26 mouse cellular contexts compared by ENCODE assay signal in genomic region chr6:51653753-51654152, GRCm38 (mm10).
"Had no signal": no experiment of that assay in that cellular context is flagged by ENCODE, and none has a peak within 500 bp of the region (broad histone marks: within the 10 kb centered on the region; RNA-seq: fewer than 3 reads in every experiment).

No protein-coding gene starts in this region.

- H3K27me3 ChIP-seq: heart, embryonic 13.5 days; heart, embryonic 15.5 days; hindbrain, embryonic 13.5 days; hindbrain, embryonic 15.5 days; limb, embryonic 12.5 days had no signal

- H3K36me3 ChIP-seq: heart, embryonic 13.5 days; heart, embryonic 15.5 days; hindbrain, embryonic 13.5 days; hindbrain, embryonic 15.5 days; limb, embryonic 10.5 days; limb, embryonic 12.5 days had no signal

- ATAC-seq: forebrain, postnatal 0 days; hindbrain, postnatal 0 days; intestine, embryonic 16.5 days had no signal

- H3K4me1 ChIP-seq: heart, embryonic 15.5 days had no signal

- H3K9me3 ChIP-seq: heart, embryonic 15.5 days; hindbrain, embryonic 13.5 days; hindbrain, embryonic 15.5 days; limb, embryonic 10.5 days; limb, embryonic 12.5 days had no signal

- H3K9ac ChIP-seq: forebrain, postnatal 0 days; heart, embryonic 13.5 days; heart, embryonic 15.5 days; hindbrain, embryonic 13.5 days; hindbrain, embryonic 15.5 days; limb, embryonic 12.5 days; liver, embryonic 14.5 days had no signal

- H3K4me3 ChIP-seq: gastrocnemius, adult 2 months; heart, adult 2 months; heart, embryonic 13.5 days; heart, embryonic 15.5 days; hindbrain, embryonic 13.5 days; hindbrain, embryonic 15.5 days; layer of hippocampus, adult 2 months; left cerebral cortex, adult 2 months; limb, embryonic 10.5 days; limb, embryonic 12.5 days had no signal

- DNase-seq: forebrain, postnatal 0 days; gastrocnemius, adult 2 months; gastrocnemius, postnatal 10 days; gastrocnemius, postnatal 36 days; heart, adult 11 months; heart, adult 2 months; heart, postnatal 14 days; heart, postnatal 36 days; kidney, adult 18-20 months; kidney, adult 8-10 months; kidney, postnatal 10 days; kidney, postnatal 25 days; kidney, postnatal 4 days; layer of hippocampus, postnatal 36 days had no signal

- H3K27ac ChIP-seq: gastrocnemius, adult 2 months; heart, adult 2 months; heart, embryonic 13.5 days; heart, embryonic 15.5 days; hindbrain, embryonic 15.5 days; hindbrain, postnatal 0 days; layer of hippocampus, adult 2 months; left cerebral cortex, adult 2 months; limb, embryonic 10.5 days; limb, embryonic 12.5 days; liver, embryonic 14.5 days had no signal

- H3K4me2 ChIP-seq: heart, embryonic 11.5 days; heart, embryonic 13.5 days; heart, embryonic 15.5 days; hindbrain, embryonic 13.5 days; hindbrain, embryonic 15.5 days; limb, embryonic 12.5 days had no signal
